In the genomic region with DNA sequence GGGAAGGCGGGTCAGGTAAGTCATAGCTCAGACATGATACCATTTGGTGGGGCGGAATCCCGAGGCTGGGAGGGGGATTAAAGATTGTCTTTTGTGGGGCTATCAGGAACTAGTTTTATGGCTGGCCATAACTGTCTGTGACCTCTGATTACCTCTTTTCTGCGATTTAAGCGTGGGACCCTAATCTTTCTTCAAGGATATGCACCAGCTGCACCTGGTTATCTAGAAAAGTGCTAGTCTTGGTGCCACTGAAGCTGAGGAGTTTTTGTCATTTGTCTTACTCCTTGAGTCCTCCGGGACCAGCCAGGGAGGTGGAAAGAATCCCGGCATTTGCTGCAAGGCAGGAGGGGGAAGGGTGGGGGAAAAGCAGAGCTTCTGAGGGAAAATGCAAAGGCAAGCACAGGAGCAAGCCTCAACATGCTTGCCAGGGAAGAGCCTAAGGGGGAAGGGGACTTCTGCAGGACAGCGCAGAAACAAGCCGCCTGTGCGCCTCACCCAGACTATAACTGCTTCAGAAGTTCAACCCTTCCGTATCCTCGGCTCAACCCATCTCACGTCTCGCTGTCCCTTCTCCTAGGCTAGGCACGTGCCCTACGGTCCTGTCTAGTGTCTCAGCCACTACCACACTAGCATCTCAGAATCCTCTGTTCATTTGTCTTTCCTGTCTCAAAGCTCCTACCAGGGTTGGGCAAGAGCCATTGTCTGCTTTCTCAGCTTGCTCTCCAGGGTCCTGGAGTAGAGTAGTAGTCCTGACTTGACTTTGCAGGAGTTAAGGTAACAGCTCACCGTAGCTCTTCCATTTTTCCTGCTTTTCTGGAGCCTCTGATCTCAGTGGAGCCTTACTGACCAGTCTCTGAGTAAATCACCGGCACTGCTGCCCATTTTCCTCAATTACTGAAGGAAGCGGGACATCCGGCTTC, we compare ENCODE assay signal across 8 mouse cellular contexts. TPM values are rescaled to one million over a fixed set of nuclear protein-coding genes. Genes with fewer than 3 reads are reported as not detected.
DNase-seq lines count a peak whose midpoint lies in the region; ATAC-seq and TF ChIP-seq lines count a peak whose summit lies in the region.

No protein-coding gene starts in this region.

- H3K27me3 ChIP-seq in lung, embryonic 14.5 days (ENCODE audit: insufficient read depth, low read length): no peaks in the 10 kb centered on the region
- no peaks in the 10 kb centered on the region for H3K27me3 ChIP-seq in embryonic facial prominence, embryonic 11.5 days (ENCODE audit: control insufficient read depth, insufficient read depth, low read length)
- H3K27me3 ChIP-seq in intestine, embryonic 14.5 days (replicated peaks; ENCODE audit: control insufficient read depth, insufficient read depth, low read length): no peaks in the 10 kb centered on the region
- H3K27me3 ChIP-seq in neural tube, embryonic 14.5 days (ENCODE audit: control insufficient read depth, insufficient read depth, low read length): no peaks in the 10 kb centered on the region

- intact Hi-C loops in left cerebral cortex, postnatal 10 days (cut with DNase I): no loop called here

- no peaks in the 10 kb centered on the region for H3K9me3 ChIP-seq in lung, embryonic 14.5 days (ENCODE audit: low read depth, low read length)
- no peaks in the 10 kb centered on the region for H3K9me3 ChIP-seq in embryonic facial prominence, embryonic 11.5 days (replicated peaks; ENCODE audit: control insufficient read depth, low read length)
- H3K9me3 ChIP-seq in intestine, embryonic 14.5 days (ENCODE audit: control insufficient read depth, low read length): no peaks in the 10 kb centered on the region
- H3K9me3 ChIP-seq in neural tube, embryonic 14.5 days (ENCODE audit: control insufficient read depth, low read length): no peaks in the 10 kb centered on the region

- H3K4me2 ChIP-seq in lung, embryonic 14.5 days: peak overlapping the region; percentile 43
- H3K4me2 ChIP-seq in embryonic facial prominence, embryonic 11.5 days (ENCODE audit: low read depth, low read length): peak overlapping the region; percentile 25; the same call in 1 of the 2 replicates
- H3K4me2 ChIP-seq in intestine, embryonic 14.5 days (ENCODE audit: low read length): peak overlapping the region; percentile 36
- peak overlapping the region; percentile 34 for H3K4me2 ChIP-seq in neural tube, embryonic 14.5 days (ENCODE audit: low read depth, low read length)

- peak; percentile 52 for DNase-seq in lung, embryonic 14.5 days
- DNase-seq in lung, postnatal 25 days (ENCODE audit: low spot score): no peak
- DNase-seq in embryonic facial prominence, embryonic 11.5 days (ENCODE audit: low spot score): peak; percentile 40
- DNase-seq in intestine, embryonic 14.5 days (ENCODE audit: low spot score): peak; percentile 61
- DNase-seq in adrenal gland, adult 18-20 months (ENCODE audit: low spot score in 2 of 2): no peak
- no peak for DNase-seq in left cerebral cortex, postnatal 10 days (ENCODE audit: extremely low spot score in 1 of 2, low spot score in 2 of 2)
- DNase-seq in adrenal gland, adult 8-10 months: no peak

- no peaks in the 10 kb centered on the region for H3K36me3 ChIP-seq in lung, embryonic 14.5 days (ENCODE audit: insufficient read depth)
- no peaks in the 10 kb centered on the region for H3K36me3 ChIP-seq in embryonic facial prominence, embryonic 11.5 days (replicated peaks; ENCODE audit: control insufficient read depth, insufficient read depth, low read depth, low read length)
- no peaks in the 10 kb centered on the region for H3K36me3 ChIP-seq in intestine, embryonic 14.5 days (ENCODE audit: control insufficient read depth, insufficient read depth, low read length)
- no peaks in the 10 kb centered on the region for H3K36me3 ChIP-seq in neural tube, embryonic 14.5 days (ENCODE audit: control insufficient read depth, insufficient read depth, low read length)

- no peak for TF ChIP-seq CTCF in lung, embryonic 14.5 days (IDR thresholded peaks at IDR 0.05; ENCODE audit: low read depth)

- 24% methylated on average over 20 of the region's 20 CpGs for whole genome bisulfite sequencing in lung, embryonic 14.5 days
- WGBS in embryonic facial prominence, embryonic 11.5 days: 39% methylated on average over 20 of the region's 20 CpGs
- WGBS in intestine, embryonic 14.5 days: 24% methylated on average over 20 of the region's 20 CpGs
- 41% methylated on average over 20 of the region's 20 CpGs for WGBS in neural tube, embryonic 14.5 days

- H3K4me1 ChIP-seq in lung, embryonic 14.5 days (ENCODE audit: insufficient read depth): no peaks in the 10 kb centered on the region
- no peaks in the 10 kb centered on the region for H3K4me1 ChIP-seq in embryonic facial prominence, embryonic 11.5 days (ENCODE audit: control insufficient read depth, insufficient read depth, low read length)
- 0 out of 2 replicates have a peak, but pooled peaks cover 5% of the 10 kb centered on the region for H3K4me1 ChIP-seq in intestine, embryonic 14.5 days (replicated peaks; ENCODE audit: control insufficient read depth, insufficient read depth, low read length)
- H3K4me1 ChIP-seq in neural tube, embryonic 14.5 days (ENCODE audit: control insufficient read depth, insufficient read depth, low read length): no peaks in the 10 kb centered on the region

- no peak overlapping the region for H3K4me3 ChIP-seq in lung, embryonic 14.5 days (ENCODE audit: low read depth, low read length)
- no peak overlapping the region for H3K4me3 ChIP-seq in embryonic facial prominence, embryonic 11.5 days (ENCODE audit: low read depth, low read length)
- no peak overlapping the region for H3K4me3 ChIP-seq in intestine, embryonic 14.5 days (ENCODE audit: low read depth, low read length)
- no peak overlapping the region for H3K4me3 ChIP-seq in neural tube, embryonic 14.5 days (ENCODE audit: low read depth, low read length)

- no peak; the same call in 1 of the 2 replicates for ATAC-seq in lung, embryonic 14.5 days (ENCODE audit: insufficient read depth)
- no peak for ATAC-seq in embryonic facial prominence, embryonic 11.5 days (replicated peaks; ENCODE audit: insufficient number of reproducible peaks, low FRiP score, low TSS enrichment, low read depth)
- ATAC-seq in intestine, embryonic 14.5 days (replicated peaks; ENCODE audit: low FRiP score, low TSS enrichment, low read depth): no peak
- peak; percentile 46; the same call in 1 of the 2 replicates for ATAC-seq in neural tube, embryonic 14.5 days (ENCODE audit: low read depth)

- no peak overlapping the region for H3K27ac ChIP-seq in lung, embryonic 14.5 days (ENCODE audit: low read depth)
- no peak overlapping the region for H3K27ac ChIP-seq in embryonic facial prominence, embryonic 11.5 days (replicated peaks; ENCODE audit: low read depth, low read length)
- no peak overlapping the region for H3K27ac ChIP-seq in intestine, embryonic 14.5 days (ENCODE audit: low read depth)
- no peak overlapping the region for H3K27ac ChIP-seq in neural tube, embryonic 14.5 days (ENCODE audit: low read depth, low read length)

- no peak overlapping the region for H3K9ac ChIP-seq in lung, embryonic 14.5 days
- H3K9ac ChIP-seq in embryonic facial prominence, embryonic 11.5 days (replicated peaks; ENCODE audit: low read length): no peak overlapping the region
- H3K9ac ChIP-seq in intestine, embryonic 14.5 days (ENCODE audit: low read length): no peak overlapping the region
- no peak overlapping the region for H3K9ac ChIP-seq in neural tube, embryonic 14.5 days (replicated peaks; ENCODE audit: low read depth, low read length)

RNA-seq across cellular contexts. Expression of gene Fam161a, which starts 40.6 kb away (rescaled TPM):
- 3.8 and 4.0 TPM in 2 replicates for polyA plus RNA-seq in lung, embryonic 14.5 days (2014; fragmentation: Nextera tagmentation; extraction: Ambion mirVana)
- polyA plus RNA-seq in embryonic facial prominence, embryonic 11.5 days (2014; fragmentation: Nextera tagmentation; extraction: Ambion mirVana): 2.5 and 4.1 TPM in 2 replicates
- polyA plus RNA-seq in intestine, embryonic 14.5 days (2014; fragmentation: Nextera tagmentation; extraction: Ambion mirVana): 1.6 and 2.1 TPM in 2 replicates
- polyA plus RNA-seq in neural tube, embryonic 14.5 days (2014; fragmentation: Nextera tagmentation; extraction: Ambion mirVana): 4.1 and 4.2 TPM in 2 replicates
- 10 to 100 TPM; 30.2 to 46.8 TPM for total RNA-seq in adrenal gland, adult 18-20 months (2021)
- total RNA-seq in left cerebral cortex, postnatal 10 days (2021): 1 to 10 TPM; 3.1 to 3.7 TPM
- 10 to 100 TPM; 14.8 to 29.9 (median 22.3) TPM for total RNA-seq in adrenal gland, adult 8-10 months (2022)

RNA-seq across cellular contexts. Expression of gene Cct4, which starts 57.6 kb away (rescaled TPM):
- polyA plus RNA-seq in lung, embryonic 14.5 days (2014; fragmentation: Nextera tagmentation; extraction: Ambion mirVana): 302 and 320 TPM in 2 replicates
- polyA plus RNA-seq in embryonic facial prominence, embryonic 11.5 days (2014; fragmentation: Nextera tagmentation; extraction: Ambion mirVana): 458 and 477 TPM in 2 replicates
- 288 and 312 TPM in 2 replicates for polyA plus RNA-seq in intestine, embryonic 14.5 days (2014; fragmentation: Nextera tagmentation; extraction: Ambion mirVana)
- polyA plus RNA-seq in neural tube, embryonic 14.5 days (2014; fragmentation: Nextera tagmentation; extraction: Ambion mirVana): 291 and 314 TPM in 2 replicates
- 100 to 1,000 TPM; 218 to 285 TPM for total RNA-seq in adrenal gland, adult 18-20 months (2021)
- 100 to 1,000 TPM; 129 to 131 TPM for total RNA-seq in left cerebral cortex, postnatal 10 days (2021)
- 100 to 1,000 TPM; 129 to 168 (median 144) TPM for total RNA-seq in adrenal gland, adult 8-10 months (2022)

Comparison
In these comparisons a context has a peak if more than half of its experiments do, and no peak if none do; other contexts are left out.
1. DNase-seq: peak in lung, embryonic 14.5 days (single experiment), embryonic facial prominence, embryonic 11.5 days (single experiment) and intestine, embryonic 14.5 days (single experiment); none in lung, postnatal 25 days (single experiment), adrenal gland, adult 18-20 months (0 of 2), left cerebral cortex, postnatal 10 days (0 of 2) and adrenal gland, adult 8-10 months (single experiment).
2. Peak in every context shown above with its lines, with median percentiles within 50 percentile points of each other: H3K4me2 ChIP-seq.